Mouse (Mus musculus) thymus, postnatal 10 days (tissue): ENCODE measurements around the gene Kdm3a.
A peak's percentile ranks its signal among the peaks of the same experiment; 100 is the strongest.

ENCODE experiments used
- DNase-seq, 2 experiments: peaks; one replicate each; pipeline ENCODE4 v3.0.0; 2021; ENCODE audit warnings: low spot score in 2 of 2

The Kdm3a gene

DNA sequence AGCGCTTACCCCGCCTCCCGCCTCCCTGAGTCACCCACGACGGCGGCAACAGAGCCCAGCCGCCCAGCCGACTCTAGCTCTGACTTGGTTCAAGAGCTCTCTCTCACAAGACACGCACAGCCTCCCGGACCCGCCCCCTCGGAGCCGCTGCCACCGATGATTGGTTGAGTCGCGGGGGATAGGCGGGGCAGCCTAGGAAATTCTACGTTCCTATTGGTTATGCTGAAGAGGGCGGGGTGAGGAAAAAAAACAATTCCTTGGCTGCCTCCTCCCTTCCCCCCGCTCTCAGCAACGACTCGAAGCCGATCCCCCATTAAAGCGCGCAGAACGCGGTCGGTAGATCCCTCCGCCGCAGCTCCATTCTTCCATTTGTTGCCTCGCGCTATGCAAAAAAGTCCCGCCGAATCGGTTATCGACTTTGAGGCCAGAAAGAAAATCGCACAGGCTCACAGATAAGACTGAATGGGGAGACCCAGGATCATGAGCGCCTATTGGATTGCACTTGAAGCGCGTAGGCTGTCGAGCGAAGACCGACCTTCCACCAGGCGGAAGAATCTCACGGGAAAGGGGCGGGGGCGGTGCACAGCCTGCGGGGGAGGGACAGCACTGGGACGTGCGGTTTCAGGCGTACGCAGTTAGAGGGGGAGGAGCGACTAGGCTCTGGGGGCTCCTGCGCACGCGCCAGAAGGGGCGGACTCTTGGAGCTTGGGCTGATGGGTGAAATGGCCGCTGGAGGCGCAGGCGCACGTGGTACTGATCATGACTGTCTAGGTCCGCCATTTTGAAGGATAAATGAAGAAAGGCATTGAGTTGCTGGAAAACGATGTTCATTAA is at the start of gene Kdm3a:
Gene Kdm3a (minus strand): TSS at position 162 of the 834 bp plus-strand sequence.
- peak; percentile 98 to 99 for DNase-seq

DNA sequence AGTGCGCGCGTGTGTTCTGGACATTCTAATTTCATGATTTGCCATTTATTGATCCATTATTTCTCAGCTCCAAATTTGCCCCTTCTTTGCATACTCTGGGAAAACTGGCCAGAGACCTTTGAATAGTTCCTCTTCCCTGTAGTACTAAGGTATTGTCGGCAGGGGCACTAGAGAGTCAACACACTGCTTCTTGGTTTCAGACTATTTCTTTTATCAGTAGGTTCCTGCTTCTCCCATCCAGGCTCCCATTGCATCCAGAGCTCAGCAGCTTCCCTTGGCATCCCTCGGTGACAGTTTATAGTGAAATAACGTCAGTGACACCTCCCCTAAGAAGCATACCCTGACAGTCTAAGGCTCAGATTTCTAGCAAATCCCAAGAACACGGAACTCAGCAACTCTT is 46.1 kb upstream of the Kdm3a start:
- DNase-seq: no peak

DNA sequence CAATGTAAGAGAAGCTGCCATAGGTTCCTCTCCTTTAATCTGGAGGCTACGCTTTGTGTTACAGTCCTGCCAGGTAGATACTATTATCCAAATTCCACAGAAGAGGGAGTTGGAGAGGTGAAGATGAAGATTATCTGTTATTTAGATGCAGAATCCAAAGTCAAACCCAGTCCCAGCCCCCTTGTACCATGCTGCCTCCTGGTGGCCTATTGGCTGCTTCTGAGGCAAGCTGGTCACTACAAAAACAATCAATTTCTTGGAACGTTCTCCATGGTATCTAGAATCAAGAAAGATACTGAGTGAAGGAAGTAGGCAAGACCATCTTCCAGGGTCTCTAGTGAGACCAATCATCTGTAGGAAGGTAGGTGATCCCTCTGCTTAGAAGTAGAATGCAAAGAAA is 40.4 kb upstream of the Kdm3a start:
- peak; percentile 10 to 49 for DNase-seq

DNA sequence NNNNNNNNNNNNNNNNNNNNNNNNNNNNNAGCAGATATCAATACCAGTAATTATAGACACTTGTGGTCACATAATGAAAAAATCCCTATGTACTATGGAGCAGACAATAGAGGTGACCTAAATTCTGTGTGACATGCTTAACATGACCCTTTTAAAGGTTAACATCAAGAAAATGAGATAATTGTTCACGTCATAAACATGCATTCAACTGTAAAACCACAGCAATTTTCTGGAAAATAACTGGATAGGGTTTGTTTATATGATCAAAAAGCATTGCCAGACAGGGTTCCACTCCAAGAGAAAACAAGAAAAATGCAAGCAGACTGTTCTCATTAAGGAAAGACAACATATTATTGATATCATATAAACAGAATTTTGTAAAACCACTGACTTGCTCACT is 31.7 kb upstream of the Kdm3a start:
- no peak for DNase-seq

DNA sequence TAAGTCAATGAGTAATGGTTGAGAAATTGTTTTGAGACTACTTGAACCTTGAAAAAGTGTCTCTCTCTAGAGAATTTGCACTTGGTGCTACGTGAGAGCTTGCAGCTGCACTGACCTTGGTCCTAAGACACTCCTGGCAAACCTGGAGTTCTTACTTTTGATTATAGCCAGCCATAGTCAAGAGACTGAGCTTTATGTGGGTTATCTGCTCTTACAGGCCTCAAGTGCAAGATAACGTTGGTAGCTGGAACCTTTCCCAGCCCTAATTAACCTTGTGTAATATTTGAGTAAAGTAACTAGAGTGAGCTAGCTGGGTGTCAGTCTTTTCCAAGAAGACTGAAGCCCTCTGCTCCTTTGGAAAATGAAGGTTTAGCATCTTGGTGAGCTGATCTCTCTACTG is 25.5 kb upstream of the Kdm3a start:
- no peak for DNase-seq

DNA sequence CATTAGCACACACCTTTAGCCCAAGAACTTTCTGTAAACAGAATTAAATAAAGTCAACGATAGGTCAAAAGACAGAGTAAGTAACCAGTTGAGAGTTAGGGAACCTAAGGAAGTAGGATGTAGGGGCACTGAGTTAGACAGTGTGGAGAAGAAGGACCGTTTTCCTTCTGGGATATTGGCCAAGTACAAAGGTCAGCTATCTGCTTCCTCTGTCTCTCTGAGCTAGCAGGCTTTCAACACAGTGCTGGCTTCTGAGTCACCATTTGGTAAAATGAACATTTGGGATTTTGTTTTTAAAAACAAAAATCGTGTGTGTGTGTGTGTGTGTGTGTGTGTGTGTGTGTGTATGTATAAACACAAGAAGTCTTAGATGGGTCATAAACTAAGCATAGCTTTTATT is 23.0 kb upstream of the Kdm3a start:
- DNase-seq: no peak

DNA sequence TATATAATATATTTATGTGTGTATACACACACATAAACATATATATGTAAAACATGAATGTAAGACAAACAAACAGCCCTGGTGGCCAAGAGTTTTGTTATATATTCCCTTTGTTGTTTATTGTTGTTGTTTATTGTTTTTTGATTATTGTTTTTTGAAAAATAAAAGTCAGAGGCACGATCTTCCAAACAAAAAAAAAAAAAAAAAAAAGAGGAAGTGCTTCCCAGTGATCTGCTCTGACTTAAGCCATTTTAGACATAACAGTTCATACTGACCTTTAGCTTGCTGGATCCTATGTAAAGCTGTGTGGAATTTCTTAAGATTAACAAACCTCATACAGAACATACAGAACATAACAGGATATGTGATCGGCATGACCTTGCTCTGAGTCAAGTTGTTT is 19.1 kb upstream of the Kdm3a start:
- DNase-seq: no peak

DNA sequence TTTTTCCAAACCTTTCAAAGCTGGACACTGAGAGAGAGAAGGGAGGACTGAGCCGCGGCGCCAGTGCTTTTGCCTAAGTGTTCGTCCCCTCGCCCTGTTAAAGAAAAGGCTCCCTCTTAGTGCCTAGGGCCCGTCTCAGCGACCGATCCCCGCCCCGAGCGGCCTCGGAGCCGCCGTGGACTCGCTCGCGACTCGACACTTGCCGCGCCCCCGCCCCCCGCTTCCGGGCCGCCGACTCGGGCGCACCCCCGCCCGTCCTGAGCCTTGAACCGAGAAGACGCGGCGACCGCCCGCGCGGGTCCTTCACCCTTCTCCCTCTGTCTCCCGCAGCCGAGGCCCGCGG is 333 bp downstream of the Kdm3a start:
- no peak for DNase-seq

DNA sequence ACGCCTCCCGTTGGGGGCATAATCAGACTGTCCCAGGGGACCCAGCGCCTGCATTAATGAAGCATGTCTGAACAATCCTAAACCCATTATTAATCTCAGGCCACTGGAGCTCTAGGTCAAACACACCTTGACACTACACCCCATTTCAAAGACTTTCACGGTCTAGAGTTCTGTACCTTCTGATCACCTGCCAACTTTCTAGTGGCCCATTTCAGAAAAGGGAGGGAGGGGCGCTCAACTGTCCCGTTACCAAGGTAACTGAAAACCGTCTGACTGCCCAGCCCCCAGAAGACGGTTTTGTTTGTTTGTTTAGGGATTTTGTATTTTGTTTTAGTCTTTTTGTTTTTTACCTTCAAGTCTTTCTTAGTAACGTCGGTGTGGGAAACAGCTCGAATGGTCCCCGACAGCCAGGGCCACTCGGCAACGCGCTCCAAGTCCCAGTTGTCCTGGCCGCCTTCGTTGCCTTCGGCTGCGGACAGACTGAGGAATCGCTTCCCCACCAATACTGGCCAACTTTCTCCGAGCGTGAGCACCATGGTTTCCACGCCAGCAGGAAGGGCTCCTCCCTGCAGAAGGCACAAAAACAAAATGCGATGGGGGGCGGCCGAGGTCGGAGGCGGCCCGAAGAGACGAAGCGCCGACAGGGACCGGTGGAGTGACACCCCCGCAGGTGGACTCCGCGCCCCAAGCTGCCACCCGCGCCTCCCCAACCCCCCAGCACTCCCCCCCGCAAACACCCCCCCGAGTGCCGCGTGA is 906 bp downstream of the Kdm3a start:
- peak; percentile 45 to 57 for DNase-seq

DNA sequence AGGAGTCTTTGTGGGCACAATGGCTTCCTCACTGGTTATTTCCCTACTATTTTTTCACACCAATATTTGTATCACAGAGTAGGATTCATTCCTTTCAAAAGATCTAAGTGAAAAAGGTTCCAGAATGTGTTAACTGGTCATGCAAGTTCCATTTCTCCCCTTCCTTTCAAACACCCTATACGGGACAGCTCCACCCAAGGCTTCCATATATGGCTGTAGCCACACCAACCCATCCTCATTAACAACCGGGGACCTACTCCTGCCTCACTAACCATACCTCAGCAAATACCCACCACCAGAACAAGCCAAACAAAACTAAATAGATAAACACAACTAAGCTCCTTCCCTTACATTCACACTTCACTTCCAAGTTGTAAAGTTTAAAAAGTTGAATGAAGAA is 1.6 kb downstream of the Kdm3a start:
- no peak for DNase-seq

DNA sequence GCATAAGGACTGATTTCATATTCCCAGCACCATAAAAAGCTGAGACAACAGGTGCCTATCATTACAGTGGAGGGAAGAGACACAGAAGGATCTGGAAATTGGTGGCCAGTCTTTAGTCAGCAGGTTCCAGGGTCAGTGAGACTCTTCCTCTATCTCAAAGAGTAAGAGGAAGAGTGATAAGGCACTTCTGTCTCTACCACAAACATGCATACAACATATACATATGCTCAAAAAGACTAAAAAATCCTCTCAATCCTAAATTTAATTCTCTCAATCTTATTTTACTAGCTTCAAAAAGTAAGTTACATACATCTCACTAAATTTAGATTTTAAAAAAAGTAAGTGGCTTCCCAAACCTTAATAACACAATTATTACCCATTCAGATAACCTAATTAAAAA is 5.5 kb downstream of the Kdm3a start:
- no peak for DNase-seq

DNA sequence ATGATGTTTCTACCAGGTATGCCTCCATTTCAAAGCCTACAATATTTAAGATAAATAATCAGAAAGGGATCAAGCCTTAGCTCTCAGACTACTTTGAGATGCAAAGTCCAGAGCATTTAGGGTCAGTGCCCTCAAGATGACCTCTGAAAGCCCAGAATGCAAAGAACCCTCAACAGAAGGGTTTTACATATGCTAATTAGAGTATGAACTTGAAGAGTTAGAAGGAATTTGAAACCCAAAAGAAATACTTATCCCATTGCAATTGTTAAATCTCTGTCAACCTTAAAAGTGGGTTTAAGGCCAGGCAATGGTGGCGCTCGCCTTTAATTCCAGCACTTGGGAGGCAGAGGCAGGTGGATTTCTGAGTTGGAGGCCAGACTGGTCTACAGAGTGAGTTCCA is 6.8 kb downstream of the Kdm3a start:
- no peak for DNase-seq

DNA sequence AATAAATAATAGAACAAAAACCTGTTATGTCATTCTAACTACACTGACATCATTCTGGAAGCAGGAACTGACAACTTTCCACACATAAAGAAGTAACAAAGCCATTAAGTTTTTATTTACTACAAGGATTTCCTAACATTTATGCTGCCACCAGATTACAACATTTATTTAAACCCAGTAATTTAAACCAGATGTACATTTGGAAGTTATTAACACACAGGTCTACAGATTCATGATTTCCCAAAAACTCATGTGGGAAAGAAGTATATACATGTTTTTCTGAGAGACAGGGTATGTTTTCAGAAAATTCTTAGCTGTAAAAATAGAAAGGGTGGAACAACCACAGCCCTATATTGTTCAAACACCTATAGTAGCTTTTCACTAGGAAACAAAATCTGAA is 8.1 kb downstream of the Kdm3a start:
- DNase-seq: no peak

DNA sequence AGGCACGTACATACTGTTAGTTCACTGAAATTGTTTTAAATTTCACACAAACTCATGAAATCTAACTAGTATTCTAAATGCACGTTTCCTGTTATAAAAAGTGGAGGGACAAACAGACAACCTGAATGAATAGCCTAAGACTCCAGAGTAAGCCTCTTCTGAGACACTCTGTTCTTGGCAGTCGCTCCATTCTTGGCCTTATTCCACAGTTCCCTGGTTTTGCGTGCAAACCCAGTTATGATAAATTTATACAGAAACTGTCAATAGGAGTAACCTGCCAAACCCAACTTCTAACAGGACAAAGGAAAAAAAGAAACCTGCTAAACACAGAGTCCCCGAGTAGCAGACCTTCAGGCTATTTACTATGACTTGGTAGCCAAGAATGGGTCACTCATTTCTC is 10.8 kb downstream of the Kdm3a start:
- DNase-seq: no peak

DNA sequence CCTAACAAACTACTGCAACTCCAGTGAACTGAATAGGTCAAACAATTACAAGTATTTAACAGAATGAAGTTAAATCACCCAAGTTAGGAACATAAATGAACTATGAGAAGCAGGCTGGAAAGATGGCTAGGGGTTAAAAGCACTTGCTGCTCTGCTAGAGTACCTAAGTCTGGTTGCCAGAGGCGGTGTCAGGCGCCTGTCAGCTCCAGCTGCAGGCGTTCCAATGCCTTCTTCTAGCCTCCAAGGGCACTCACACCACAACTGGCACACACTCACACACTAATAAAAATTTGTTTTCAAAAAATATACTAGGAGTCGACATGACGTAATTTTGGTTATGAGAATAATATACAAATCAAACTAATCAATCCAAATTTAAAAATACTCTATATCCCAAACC is 11.2 kb downstream of the Kdm3a start:
- DNase-seq: no peak

DNA sequence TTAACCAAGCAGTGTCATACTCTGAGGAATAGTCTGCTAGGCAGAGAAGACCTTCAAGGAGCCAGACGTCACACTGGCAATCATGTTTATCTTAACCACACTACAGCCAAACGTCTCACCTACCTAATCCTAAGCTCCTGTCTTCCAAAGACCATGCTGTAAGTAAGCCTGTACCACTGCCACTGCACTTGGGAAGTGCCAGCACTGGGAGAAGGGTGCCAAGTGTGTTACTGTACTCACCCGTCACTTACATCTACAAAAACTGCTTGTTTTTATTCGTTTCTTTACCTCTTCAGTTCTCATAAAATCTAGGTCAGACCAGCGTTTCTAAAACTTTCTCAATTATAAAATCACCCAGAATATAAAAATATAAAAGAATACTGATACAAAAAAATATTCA is 15.8 kb downstream of the Kdm3a start:
- no peak for DNase-seq

DNA sequence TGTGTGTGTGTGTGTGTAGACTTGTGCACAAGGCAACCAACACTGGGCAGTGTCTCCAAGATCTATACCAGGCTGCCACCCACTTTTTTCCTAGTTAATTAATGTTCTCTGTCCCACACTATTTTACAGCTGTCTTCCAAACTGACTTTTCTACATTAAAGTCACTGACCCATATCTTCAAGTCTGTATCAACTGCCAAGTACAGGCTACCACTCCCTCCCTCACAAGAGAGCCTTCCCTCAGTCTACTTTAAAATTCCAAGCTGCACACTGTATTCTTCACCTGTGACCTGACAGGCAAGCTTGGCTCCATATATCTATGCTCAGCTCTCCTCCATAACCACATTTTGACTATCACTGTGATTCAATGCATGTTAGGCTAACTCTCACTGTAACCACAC is 19.6 kb downstream of the Kdm3a start:
- no peak for DNase-seq

DNA sequence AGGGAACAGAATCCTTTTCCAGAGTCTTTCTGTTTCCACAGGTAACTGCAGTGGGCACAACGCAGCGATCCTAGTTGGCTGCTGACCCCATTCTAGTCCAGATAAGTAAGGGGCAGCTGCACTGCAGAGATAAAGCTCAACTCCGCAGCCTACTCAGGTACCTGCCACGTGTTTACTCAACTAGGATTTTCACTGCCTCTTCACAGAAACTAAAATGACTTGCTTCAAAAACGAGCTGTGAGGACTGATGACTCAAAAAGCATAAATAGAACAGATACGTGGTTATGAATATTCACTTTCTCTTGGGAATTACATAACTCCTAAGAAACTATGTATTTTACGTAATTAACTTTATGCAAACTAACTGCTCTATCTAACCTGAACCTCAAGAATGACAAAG is 22.8 kb downstream of the Kdm3a start:
- no peak for DNase-seq

DNA sequence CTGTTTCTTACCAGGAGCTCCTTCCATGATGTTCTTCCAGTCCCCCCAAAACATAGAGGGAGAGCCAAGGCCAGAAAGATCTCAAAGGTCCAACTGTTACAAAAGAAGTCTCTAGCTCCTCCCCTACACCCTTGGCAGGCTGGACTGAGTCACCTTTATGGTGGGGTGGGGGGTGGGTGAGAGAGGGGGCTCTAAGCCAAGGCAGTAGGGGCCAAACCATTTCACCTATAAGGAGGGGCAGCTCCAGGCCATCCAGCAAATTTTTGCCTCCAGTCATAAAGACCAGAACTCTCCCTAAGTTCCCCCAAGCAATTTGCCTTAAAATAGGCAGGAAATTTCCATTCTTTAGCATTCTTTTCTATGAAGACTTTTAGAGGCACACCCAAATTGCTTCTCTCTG is 23.8 kb downstream of the Kdm3a start:
- DNase-seq: no peak

DNA sequence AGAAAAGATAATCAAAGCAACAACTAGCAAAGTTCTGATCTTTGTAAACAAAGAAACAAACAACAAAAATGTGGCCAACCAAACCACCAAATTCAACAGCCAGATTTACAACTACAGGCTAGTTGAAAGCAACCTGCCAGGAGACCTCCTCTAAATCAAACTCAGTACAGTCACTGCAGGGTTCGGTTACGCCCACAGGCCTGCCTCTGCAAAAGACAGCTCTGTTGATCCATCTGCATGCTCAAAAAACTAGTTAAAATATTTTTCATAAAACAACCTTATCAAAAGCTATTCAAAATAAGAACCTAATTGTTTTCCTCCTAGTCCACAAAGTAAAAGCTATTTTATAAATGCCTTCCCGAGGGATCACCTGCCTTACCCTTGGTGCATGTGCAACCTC is 25.0 kb downstream of the Kdm3a start:
- DNase-seq: no peak

DNA sequence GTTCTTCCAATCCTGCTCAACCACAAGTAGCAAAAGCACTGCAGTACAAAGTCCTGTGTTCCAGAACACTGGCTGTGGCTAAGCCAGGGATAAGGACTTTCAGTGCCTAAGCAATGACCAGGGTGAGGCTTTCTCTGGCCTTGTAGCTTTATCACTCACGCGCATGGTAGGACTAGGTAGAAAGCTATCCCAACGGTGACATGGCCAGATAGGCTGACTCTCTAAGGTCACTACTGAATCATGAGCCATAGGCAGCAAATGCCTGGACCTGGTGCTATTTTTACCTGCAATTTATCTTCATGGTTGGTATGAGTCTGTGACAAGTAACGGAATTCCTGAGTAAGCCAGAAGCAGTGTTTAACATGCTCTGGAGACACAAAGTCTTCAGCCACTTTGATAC is 42.6 kb downstream of the Kdm3a start:
- no peak for DNase-seq

DNA sequence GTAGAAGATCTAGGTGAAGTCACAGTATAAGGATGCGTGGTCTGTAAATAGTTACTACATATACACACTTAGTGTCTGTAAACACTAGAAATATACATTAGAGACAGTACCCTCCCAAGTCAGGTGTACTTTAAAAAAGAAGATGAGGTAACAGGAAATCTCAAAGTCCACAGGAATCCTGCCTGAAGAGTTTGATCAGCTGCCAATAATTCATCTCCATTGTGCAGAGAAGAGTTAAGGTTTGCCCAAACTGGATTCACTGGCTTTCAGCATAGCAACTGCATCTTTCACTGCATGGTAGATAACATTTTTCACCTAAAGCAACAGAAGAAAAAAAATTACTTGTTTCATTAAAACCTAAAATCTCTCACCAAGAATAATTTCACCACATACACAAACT is 43.4 kb downstream of the Kdm3a start:
- no peak for DNase-seq

DNA sequence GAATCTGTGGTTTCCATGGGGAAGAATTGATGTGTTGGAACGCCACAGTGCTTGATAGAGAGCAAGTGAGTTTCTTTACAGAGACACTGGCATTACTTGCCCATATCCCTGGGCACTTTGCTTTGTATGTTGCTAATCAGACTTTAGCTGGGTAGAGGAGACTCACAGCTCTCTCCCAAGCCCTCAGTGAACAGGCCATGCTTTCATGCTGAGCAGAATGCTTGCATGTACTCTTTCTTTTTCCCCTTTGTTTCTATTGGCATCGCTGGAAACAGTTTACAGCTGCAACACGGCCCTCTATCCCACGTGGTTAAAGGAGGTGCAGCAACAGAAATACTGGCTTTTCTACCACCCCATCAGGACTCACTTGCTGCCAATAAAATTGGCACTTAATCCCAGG is 49.6 kb downstream of the Kdm3a start:
- DNase-seq: no peak

DNA sequence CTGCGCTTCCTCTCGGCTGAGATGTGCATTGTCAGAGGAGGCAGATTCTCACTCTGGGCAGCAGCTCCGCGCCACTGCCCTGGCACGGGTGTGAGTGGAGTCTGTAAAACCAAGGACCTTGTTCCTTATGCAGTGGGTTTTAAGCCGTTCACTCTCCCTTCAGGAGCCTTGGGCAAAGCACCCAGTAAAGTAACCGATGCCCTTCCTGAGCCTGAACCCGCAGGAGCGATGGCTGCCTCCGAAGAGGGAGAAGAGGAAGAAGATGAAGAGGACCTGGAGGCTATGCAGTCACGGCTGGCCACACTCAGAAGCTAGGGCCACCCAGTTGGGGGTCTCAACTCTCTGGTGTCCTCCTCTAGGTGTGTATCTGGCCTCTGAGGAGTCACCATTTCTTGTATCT is 53.3 kb downstream of the Kdm3a start:
- no peak for DNase-seq
